Mouse (Mus musculus) limb, embryonic 15.5 days (tissue): ENCODE results near the gene Cd36. TPM values are rescaled to one million over a fixed set of nuclear protein-coding genes. Genes with fewer than 3 reads are reported as not detected.

Experiments
- ATAC-seq: fragments of 200-750 bp; cut with Nextera tagmentation; 2 replicates; pipeline ENCODE4 v1.8.0; 2017; ENCODE audit warnings: low read depth, moderate TSS enrichment; ENCODE audit not compliant: insufficient number of reproducible peaks, low FRiP score, low TSS enrichment
- H3K27ac ChIP-seq: fragments of 300-500 bp; sonication (generic); 2 replicates; pipeline ENCODE4 v1.5.1; 2015; ENCODE audit warnings: moderate library complexity, mild to moderate bottlenecking, inconsistent platforms
- H3K27me3 ChIP-seq: fragments of 300-500 bp; sonication (generic); 2 replicates; pipeline ENCODE4 v1.6.1; 2015; ENCODE audit warnings: inconsistent platforms
- H3K36me3 ChIP-seq: fragments of 300-500 bp; sonication (generic); 2 replicates; pipeline ENCODE4 v1.6.1; 2015; ENCODE audit warnings: inconsistent platforms
- H3K4me1 ChIP-seq: fragments of 300-500 bp; sonication (generic); 2 replicates; pipeline ENCODE4 v1.6.1; 2015; ENCODE audit warnings: inconsistent platforms
- H3K4me2 ChIP-seq: fragments of 300-500 bp; sonication (generic); 2 replicates; pipeline ENCODE4 v1.6.1; 2015; ENCODE audit warnings: mild to moderate bottlenecking, inconsistent platforms
- H3K4me3 ChIP-seq: fragments of 300-500 bp; sonication (generic); 2 replicates; pipeline ENCODE4 v1.5.1; 2015; ENCODE audit warnings: mild to moderate bottlenecking, inconsistent platforms
- H3K9ac ChIP-seq: fragments of 300-500 bp; sonication (generic); 2 replicates; pipeline ENCODE4 v1.6.1; 2015; ENCODE audit warnings: inconsistent platforms
- H3K9me3 ChIP-seq: fragments of 300-500 bp; sonication (generic); 2 replicates; pipeline ENCODE4 v1.6.1; 2016; ENCODE audit warnings: inconsistent platforms
- WGBS: fragments of 180-500 bp; shearing (Covaris S2); methylation state at CpG from one replicate; pipeline ENCODE4 v1.1.7; 2015; 5-methylcytosine and 5-hydroxymethylcytosine counted together
- polyA plus RNA-seq: library from polyadenylated mRNA; unstranded; fragments of >200 nt; fragmentation: Nextera tagmentation; extraction: Ambion mirVana; gene quantifications from 2 replicates; pipeline ENCODE4 v1.2.1, GENCODE M21; 2015

The Cd36 gene
- polyA plus RNA-seq, 1 experiment from 2014 or later = 32.3 TPM

DNA sequence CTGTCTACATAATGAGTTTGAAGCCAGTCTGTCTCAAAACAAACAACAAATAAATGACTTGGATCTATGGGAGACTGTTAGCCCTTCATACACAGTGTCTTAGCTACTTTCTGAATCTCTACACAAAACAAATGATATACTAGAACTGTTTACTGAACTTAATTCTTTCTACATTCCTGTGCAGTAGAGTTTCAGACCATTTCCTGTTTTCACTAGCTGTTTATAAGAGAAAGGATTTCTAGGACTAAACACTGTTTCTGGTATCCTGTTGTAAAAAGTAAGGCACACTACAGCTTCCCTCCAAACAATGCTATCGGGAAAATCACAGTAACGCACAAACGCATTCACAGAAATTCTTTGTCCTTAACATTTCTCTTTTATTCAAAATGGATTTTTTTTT is 2.2 kb downstream of the Cd36 start:
- H3K27me3 ChIP-seq = no peaks in the 10 kb centered on the region
- 77% methylated on average over 3 of the region's 3 CpGs for WGBS
- no peaks in the 10 kb centered on the region for H3K4me1 ChIP-seq
- H3K36me3 ChIP-seq = no peaks in the 10 kb centered on the region
- ATAC-seq = no peak
- no peaks in the 10 kb centered on the region for H3K9me3 ChIP-seq
- H3K27ac ChIP-seq = no peak overlapping the region
- H3K9ac ChIP-seq = no peak overlapping the region
- no peak overlapping the region for H3K4me2 ChIP-seq
- H3K4me3 ChIP-seq = no peak overlapping the region

DNA sequence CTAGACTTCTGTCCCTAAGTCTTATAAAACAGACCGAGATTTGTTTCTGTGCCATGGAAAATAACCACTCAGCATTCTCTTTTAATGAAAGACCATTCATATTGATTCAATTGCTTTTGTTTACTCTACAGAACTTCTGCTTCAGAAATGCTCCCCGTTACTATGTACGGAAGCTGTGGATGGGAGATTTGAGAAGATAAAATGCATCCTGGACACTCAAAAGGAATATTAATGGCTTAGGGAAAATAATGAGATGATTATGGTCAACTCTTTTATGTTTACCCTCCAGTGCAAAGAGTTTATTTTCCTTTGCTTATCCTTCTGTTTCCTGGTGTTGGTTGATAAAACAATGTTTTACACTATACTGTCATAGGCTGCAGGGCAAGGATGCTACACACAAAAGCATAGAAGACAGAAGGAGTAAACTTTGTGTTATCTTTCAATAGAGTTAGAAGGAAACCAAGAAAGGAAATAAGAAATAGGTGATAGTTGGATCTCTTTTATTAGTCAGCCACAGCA is 5.2 kb downstream of the Cd36 start:
- Histone ChIP-seq H3K27ac (no peak overlapping the region), H3K9me3 (no peaks in the 10 kb centered on the region), H3K36me3 (no peaks in the 10 kb centered on the region), H3K4me2 (no peak overlapping the region), H3K27me3 (no peaks in the 10 kb centered on the region), H3K4me1 (no peaks in the 10 kb centered on the region), H3K4me3 (no peak overlapping the region), H3K9ac (no peak overlapping the region)
- no peak for ATAC-seq
- 83% methylated on average over 3 of the region's 3 CpGs for WGBS

DNA sequence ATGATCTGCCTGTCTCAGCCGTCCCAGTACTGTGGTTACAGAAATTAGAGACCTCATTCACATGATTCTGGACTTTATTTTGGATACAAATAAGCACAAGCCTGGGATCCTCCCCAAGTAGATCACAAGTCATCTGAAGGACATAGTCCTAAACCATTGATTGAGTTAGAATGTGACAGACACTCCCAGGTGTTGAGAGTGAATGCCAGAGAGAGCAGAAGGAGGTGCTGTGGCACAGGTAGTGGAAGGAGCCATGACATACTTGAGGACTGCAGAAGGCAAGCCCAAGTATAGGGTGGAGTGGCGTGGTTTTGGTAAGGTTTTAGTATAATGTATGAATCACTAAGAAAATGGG is 7.1 kb downstream of the Cd36 start:
- Histone ChIP-seq H3K4me3 (no peak overlapping the region), H3K9me3 (no peaks in the 10 kb centered on the region), H3K9ac (no peak overlapping the region), H3K36me3 (no peaks in the 10 kb centered on the region), H3K27me3 (no peaks in the 10 kb centered on the region), H3K27ac (no peak overlapping the region), H3K4me1 (no peaks in the 10 kb centered on the region), H3K4me2 (no peak overlapping the region)
- no peak for ATAC-seq
- WGBS = 79% methylated on average over 2 of the region's 2 CpGs

- ATAC-seq = no peak
- Histone ChIP-seq H3K4me1 (no peaks in the 10 kb centered on the region), H3K9ac (no peak overlapping the region), H3K4me2 (no peak overlapping the region), H3K9me3 (no peaks in the 10 kb centered on the region), H3K36me3 (no peaks in the 10 kb centered on the region), H3K27ac (no peak overlapping the region), H3K4me3 (no peak overlapping the region), H3K27me3 (no peaks in the 10 kb centered on the region)
- WGBS = 74% methylated on average over 4 of the region's 4 CpGs
Measured at GRCm38 (mm10) chr5:17880799-17881541, 7.6 kb downstream of the Cd36 start.

DNA sequence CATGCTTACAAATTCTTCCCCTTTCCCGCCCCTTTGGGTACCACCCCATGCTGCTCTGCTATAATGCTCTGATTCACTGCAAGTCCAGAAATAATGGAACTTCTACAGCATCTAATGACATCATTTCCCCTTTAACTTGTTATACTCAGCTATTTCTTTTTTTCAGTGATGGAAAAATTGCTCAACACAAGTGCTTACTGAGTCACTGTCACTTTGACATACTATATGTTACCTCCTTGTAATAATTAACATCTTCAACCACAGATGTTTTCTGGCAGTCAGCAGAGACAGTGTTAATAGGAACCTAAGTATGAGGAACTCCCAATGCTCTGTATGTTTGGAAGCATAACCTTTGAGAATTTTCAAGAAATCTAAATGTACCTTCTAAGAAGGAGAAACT is 8.7 kb downstream of the Cd36 start:
- WGBS = 52% methylated on average over 1 of the region's 1 CpGs
- no peak for ATAC-seq
- H3K9me3 ChIP-seq = no peaks in the 10 kb centered on the region

GRCm38 (mm10) chr5:17877044-17877443 is 11.6 kb downstream of the Cd36 start:
- H3K4me1 ChIP-seq = no peaks in the 10 kb centered on the region
- no peaks in the 10 kb centered on the region for H3K9me3 ChIP-seq
- no peak overlapping the region for H3K4me2 ChIP-seq
- no peaks in the 10 kb centered on the region for H3K27me3 ChIP-seq
- no peak for ATAC-seq
- H3K9ac ChIP-seq = no peak overlapping the region
- no peak overlapping the region for H3K27ac ChIP-seq
- no peak overlapping the region for H3K4me3 ChIP-seq
- H3K36me3 ChIP-seq = no peaks in the 10 kb centered on the region
- 85% methylated on average over 7 of the region's 7 CpGs for WGBS

More for the DNA sequence above, 8.7 kb downstream of the Cd36 start:
- H3K27ac ChIP-seq = no peak overlapping the region
- no peak overlapping the region for H3K4me2 ChIP-seq
- no peaks in the 10 kb centered on the region for H3K36me3 ChIP-seq
- no peak overlapping the region for H3K4me3 ChIP-seq
- H3K27me3 ChIP-seq = no peaks in the 10 kb centered on the region
- no peaks in the 10 kb centered on the region for H3K4me1 ChIP-seq
- no peak overlapping the region for H3K9ac ChIP-seq

DNA sequence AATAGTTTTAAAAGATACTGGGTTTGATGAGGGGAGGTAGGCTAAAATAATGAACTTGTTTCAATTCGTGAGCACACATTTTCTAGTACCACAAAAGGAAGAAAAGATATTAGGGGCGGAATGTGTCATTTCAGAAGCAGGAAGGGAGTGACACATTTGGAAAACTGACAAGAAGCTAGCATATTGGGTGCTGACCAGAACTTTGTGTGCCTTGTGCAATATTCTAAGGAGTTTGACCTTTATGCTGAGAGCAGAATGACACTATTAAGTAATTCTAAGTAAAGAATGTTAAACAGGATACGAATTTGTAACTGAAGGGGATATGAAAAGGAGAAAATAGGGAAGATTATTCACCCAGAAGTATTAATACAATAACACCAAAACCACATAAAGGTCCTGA is 12.0 kb downstream of the Cd36 start:
- Histone ChIP-seq H3K36me3 (no peaks in the 10 kb centered on the region), H3K4me2 (no peak overlapping the region), H3K9me3 (no peaks in the 10 kb centered on the region), H3K9ac (no peak overlapping the region), H3K4me3 (no peak overlapping the region), H3K4me1 (no peaks in the 10 kb centered on the region), H3K27ac (no peak overlapping the region), H3K27me3 (no peaks in the 10 kb centered on the region)
- 64% methylated on average over 3 of the region's 3 CpGs for WGBS
- ATAC-seq = no peak

DNA sequence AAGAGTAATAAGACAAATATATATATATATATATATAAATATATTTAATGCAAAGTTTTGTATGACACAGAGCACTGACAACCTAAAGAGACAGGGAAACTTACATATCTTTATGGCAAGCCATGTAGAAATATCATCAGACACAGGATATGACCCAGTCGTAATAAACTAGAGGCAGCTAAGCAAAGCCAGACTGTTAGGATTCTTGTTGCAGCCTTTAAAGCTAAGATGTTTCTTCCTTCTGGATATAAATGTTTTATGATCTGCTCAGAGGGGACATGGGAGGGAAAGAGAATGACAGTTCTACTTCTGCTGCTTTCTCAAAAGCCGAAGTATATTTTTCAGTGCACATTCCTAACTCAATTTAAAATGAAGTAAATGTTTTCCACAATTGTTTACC is 14.3 kb downstream of the Cd36 start:
- Histone ChIP-seq H3K4me2 (no peak overlapping the region), H3K27me3 (no peaks in the 10 kb centered on the region), H3K9ac (no peak overlapping the region), H3K4me3 (no peak overlapping the region), H3K9me3 (no peaks in the 10 kb centered on the region), H3K4me1 (no peaks in the 10 kb centered on the region), H3K27ac (no peak overlapping the region), H3K36me3 (no peaks in the 10 kb centered on the region)
- 45% methylated on average over 2 of the region's 2 CpGs for WGBS
- no peak for ATAC-seq

- H3K4me2 ChIP-seq = no peak overlapping the region
- no peaks in the 10 kb centered on the region for H3K27me3 ChIP-seq
- no peak overlapping the region for H3K9ac ChIP-seq
- H3K36me3 ChIP-seq = no peaks in the 10 kb centered on the region
- no peaks in the 10 kb centered on the region for H3K9me3 ChIP-seq
- no peak overlapping the region for H3K27ac ChIP-seq
- no peak for ATAC-seq
- no peak overlapping the region for H3K4me3 ChIP-seq
- H3K4me1 ChIP-seq = no peaks in the 10 kb centered on the region
Measured at GRCm38 (mm10) chr5:17865432-17865831, 23.2 kb downstream of the Cd36 start.

GRCm38 (mm10) chr5:17863085-17863484 is 25.5 kb downstream of the Cd36 start:
- H3K9me3 ChIP-seq = no peaks in the 10 kb centered on the region
- no peak overlapping the region for H3K4me3 ChIP-seq
- H3K36me3 ChIP-seq = no peaks in the 10 kb centered on the region
- H3K4me2 ChIP-seq = no peak overlapping the region
- H3K27ac ChIP-seq = no peak overlapping the region
- ATAC-seq = no peak
- no peaks in the 10 kb centered on the region for H3K4me1 ChIP-seq
- 82% methylated on average over 2 of the region's 2 CpGs for WGBS
- H3K9ac ChIP-seq = no peak overlapping the region
- no peaks in the 10 kb centered on the region for H3K27me3 ChIP-seq

DNA sequence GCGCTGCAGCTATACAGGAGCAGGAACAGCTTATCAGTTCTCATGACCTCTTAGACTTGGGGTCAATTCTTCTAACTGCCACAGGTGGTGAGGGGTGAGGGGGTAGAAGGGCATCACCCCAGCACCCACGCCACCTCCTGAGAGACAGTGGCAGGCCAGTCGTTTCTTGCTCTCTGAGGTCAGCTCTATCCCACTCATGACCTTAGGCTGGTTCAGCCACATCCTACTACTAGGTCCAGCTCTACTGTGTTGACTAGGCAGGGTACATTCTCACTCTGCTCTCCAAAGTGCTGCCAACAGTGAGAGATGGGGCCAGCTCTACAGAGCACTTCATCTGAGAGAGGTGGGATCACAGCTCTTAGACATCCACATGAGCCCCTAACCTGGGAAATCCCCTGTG is 30.2 kb downstream of the Cd36 start:
- no peak overlapping the region for H3K27ac ChIP-seq
- H3K4me1 ChIP-seq = no peaks in the 10 kb centered on the region
- no peak overlapping the region for H3K9ac ChIP-seq
- no peak overlapping the region for H3K4me3 ChIP-seq
- H3K9me3 ChIP-seq = no peaks in the 10 kb centered on the region
- ATAC-seq = no peak
- no peaks in the 10 kb centered on the region for H3K36me3 ChIP-seq
- 84% methylated on average over 3 of the region's 3 CpGs for WGBS
- H3K4me2 ChIP-seq = no peak overlapping the region
- H3K27me3 ChIP-seq = no peaks in the 10 kb centered on the region

DNA sequence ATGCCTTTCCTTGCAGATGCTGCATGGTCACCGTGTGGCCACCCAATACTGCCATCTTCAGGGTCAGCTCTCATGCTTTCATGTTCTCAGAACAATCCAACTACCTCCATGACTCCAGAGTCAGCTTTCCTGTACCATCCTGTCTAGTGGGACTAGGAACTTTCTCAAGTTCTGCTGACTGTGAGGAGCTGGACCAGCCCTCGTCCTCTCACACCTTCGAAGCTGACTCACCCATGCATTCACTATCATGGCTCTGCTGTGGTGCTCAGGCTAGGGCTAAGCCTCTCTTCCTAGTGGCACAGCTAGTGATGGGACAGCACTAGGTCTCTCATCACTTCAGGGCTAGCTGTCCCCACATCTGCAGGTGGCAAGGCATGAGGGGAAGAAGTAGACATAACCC is 30.7 kb downstream of the Cd36 start:
- Histone ChIP-seq H3K27ac (no peak overlapping the region), H3K4me2 (no peak overlapping the region), H3K4me1 (no peaks in the 10 kb centered on the region), H3K9ac (no peak overlapping the region), H3K9me3 (no peaks in the 10 kb centered on the region), H3K4me3 (no peak overlapping the region), H3K27me3 (no peaks in the 10 kb centered on the region), H3K36me3 (no peaks in the 10 kb centered on the region)
- no peak for ATAC-seq
- WGBS = 83% methylated on average over 3 of the region's 3 CpGs

DNA sequence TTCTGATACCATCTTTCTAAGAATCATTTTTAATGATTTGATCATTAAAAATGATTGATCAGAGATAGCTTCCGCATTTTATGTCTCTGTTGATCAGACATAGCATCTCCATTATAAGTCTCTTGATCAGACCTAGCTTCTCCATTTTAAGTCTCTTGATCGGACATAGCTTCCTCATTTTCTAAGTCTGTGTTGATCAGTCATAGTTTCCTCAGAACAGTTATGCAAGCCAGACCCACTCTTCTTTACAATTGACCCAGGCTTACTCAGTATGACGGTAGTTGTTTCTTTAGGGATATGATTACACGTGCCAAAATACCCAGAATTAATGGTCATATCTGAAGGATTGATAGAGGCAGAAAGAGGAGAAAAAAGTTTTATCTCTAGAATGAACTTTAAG is 31.3 kb downstream of the Cd36 start:
- Histone ChIP-seq H3K9me3 (no peaks in the 10 kb centered on the region), H3K9ac (no peak overlapping the region), H3K4me1 (no peaks in the 10 kb centered on the region), H3K27ac (no peak overlapping the region), H3K27me3 (no peaks in the 10 kb centered on the region), H3K4me3 (no peak overlapping the region), H3K36me3 (no peaks in the 10 kb centered on the region), H3K4me2 (no peak overlapping the region)
- no peak for ATAC-seq
- 86% methylated on average over 4 of the region's 4 CpGs for WGBS
